Mouse (Mus musculus) ES-E14 (cell line): Measurements from ENCODE around the gene Mef2b. TPM values are rescaled to one million over a fixed set of nuclear protein-coding genes. Genes with fewer than 3 reads are reported as not detected.

Experiments
- DNase-seq: peaks from one replicate; pipeline ENCODE4 v3.0.0-alpha.2; 2013; ENCODE audit warnings: low read depth, low spot score
- H3K27ac ChIP-seq: 2 replicates; pipeline ENCODE4 v1.5.1; 2012; ENCODE audit warnings: low read depth, mild to moderate bottlenecking, low read length, moderate library complexity, mixed read lengths; ENCODE audit not compliant: poor library complexity, insufficient read depth, severe bottlenecking
- H3K36me3 ChIP-seq: 2 replicates; pipeline ENCODE4 v1.6.1; 2012; ENCODE audit warnings: mild to moderate bottlenecking, low read length, moderate library complexity, mixed read lengths; ENCODE audit not compliant: control insufficient read depth, poor library complexity, insufficient read depth, severe bottlenecking
- H3K4me1 ChIP-seq, 2 experiments: fragments of 150-350 bp in 1 of 2; sonication (generic) in 1 of 2; 2 replicates each; pipeline ENCODE4 v1.6.1; 2012; ENCODE audit warnings: low read length in 2 of 2, mild to moderate bottlenecking in 1 of 2, mixed read lengths in 1 of 2; ENCODE audit not compliant: control insufficient read depth in 2 of 2, insufficient read depth in 2 of 2, poor library complexity in 1 of 2
- H3K4me3 ChIP-seq, 2 experiments: fragments of 150-350 bp in 1 of 2; sonication (generic) in 1 of 2; 2 replicates each; pipeline ENCODE4 v1.5.1; 2012; ENCODE audit warnings: low read length in 2 of 2, low read depth in 1 of 2, mild to moderate bottlenecking in 1 of 2, mixed read lengths in 1 of 2; ENCODE audit not compliant: insufficient read depth in 1 of 2, poor library complexity in 1 of 2, severe bottlenecking in 1 of 2
- H3K9ac ChIP-seq: 2 replicates; pipeline ENCODE4 v1.6.1; 2012; ENCODE audit warnings: low read depth, mild to moderate bottlenecking, low read length, mixed read lengths; ENCODE audit not compliant: poor library complexity, insufficient read depth, severe bottlenecking
- H3K9me3 ChIP-seq: fragments of 150-350 bp; sonication (generic); 2 replicates; pipeline ENCODE4 v1.6.1; 2012; ENCODE audit warnings: low read depth, mild to moderate bottlenecking, low read length; ENCODE audit not compliant: control insufficient read depth, insufficient read depth
- CHD2 ChIP-seq: IDR thresholded peaks from 2 replicates; pipeline ENCODE4 v1.6.1; 2014; ENCODE audit warnings: mild to moderate bottlenecking, low read depth, low read length, inconsistent platforms
- HCFC1 ChIP-seq: IDR thresholded peaks from 2 replicates; pipeline ENCODE4 v1.6.1; 2012; ENCODE audit warnings: low read length, inconsistent platforms, borderline replicate concordance; ENCODE audit not compliant: insufficient read depth
- MAFK ChIP-seq: IDR thresholded peaks from 2 replicates; pipeline ENCODE4 v1.6.1; 2014; ENCODE audit warnings: mild to moderate bottlenecking, low read depth, low read length, inconsistent platforms; ENCODE audit not compliant: insufficient read depth
- ZC3H11A ChIP-seq: IDR thresholded peaks from 2 replicates; pipeline ENCODE4 v1.6.1; 2012; ENCODE audit warnings: low read depth, mild to moderate bottlenecking, inconsistent platforms, low read length, borderline replicate concordance
- ZNF384 ChIP-seq: IDR thresholded peaks from 2 replicates; pipeline ENCODE4 v1.6.1; 2012; ENCODE audit warnings: low read depth, low read length, inconsistent platforms
- in situ Hi-C, 2 experiments: fragments of 600-800 bp; cut with MboI; formaldehyde crosslinking; loops; one replicate each; pipeline ENCODE4 v1.15.1; 2025; ENCODE audit warnings: low sequenced_read_pairs in 2 of 2, inconsistent platforms in 1 of 2; ENCODE audit not compliant: unreplicated experiment in 2 of 2
- total RNA-seq: library from RNA; depleted of rRNA; stranded (reverse); fragments of 300-350 nt; gene quantifications from 2 replicates; pipeline ENCODE4 v1.2.3, GENCODE M21; 2012

Mef2b gene
- total RNA-seq, 1 experiment, result 3.6 TPM

- in situ Hi-C loops, result no loop called here
- Histone ChIP-seq H3K36me3 (no peaks in the 10 kb centered on the region), H3K9me3 (no peaks in the 10 kb centered on the region), H3K4me3 (peak overlapping the region; percentile 29 to 59; a peak in 2 of 4 replicates), H3K9ac (no peak overlapping the region), H3K4me1 (peaks cover 0 to 3% of the 10 kb centered on the region in 2 experiments; a peak in 2 of 4 replicates), H3K27ac (no peak overlapping the region)
- TF ChIP-seq ZC3H11A (no peak), CHD2 (no peak), HCFC1 (no peak), ZNF384 (no peak), MAFK (no peak)
- DNase-seq, result no peak
Measured at GRCm38 (mm10) chr8:70112401-70113016, 27.0 kb upstream of the Mef2b start.

GRCm38 (mm10) chr8:70114488-70114887, 25.0 kb upstream of the Mef2b start:
- Histone ChIP-seq H3K27ac (no peak overlapping the region), H3K9me3 (no peaks in the 10 kb centered on the region), H3K4me3 (no peak overlapping the region), H3K4me1 (peaks cover 0 to 7% of the 10 kb centered on the region in 2 experiments; a peak in 2 of 4 replicates), H3K36me3 (no peaks in the 10 kb centered on the region), H3K9ac (no peak overlapping the region)
- in situ Hi-C loops, result no loop called here
- DNase-seq, result no peak
- TF ChIP-seq CHD2 (no peak), MAFK (no peak), HCFC1 (no peak), ZC3H11A (no peak), ZNF384 (no peak)

- Histone ChIP-seq H3K4me1 (peaks cover 0 to 7% of the 10 kb centered on the region in 2 experiments; a peak in 2 of 4 replicates), H3K36me3 (no peaks in the 10 kb centered on the region)
- DNase-seq, result no peak
Measured at GRCm38 (mm10) chr8:70114892-70115291, 24.6 kb upstream of the Mef2b start.

GRCm38 (mm10) chr8:70117611-70118010, 21.9 kb upstream of the Mef2b start:
- peak; percentile 83 for DNase-seq
- peaks cover 0 to 8% of the 10 kb centered on the region in 2 experiments; a peak in 2 of 4 replicates for H3K4me1 ChIP-seq
- in situ Hi-C loops, result no loop called here
- H3K9me3 ChIP-seq, result no peaks in the 10 kb centered on the region
- H3K36me3 ChIP-seq, result no peaks in the 10 kb centered on the region
- no peak overlapping the region for H3K9ac ChIP-seq
- no peak overlapping the region for H3K27ac ChIP-seq
- TF ChIP-seq ZC3H11A (no peak), ZNF384 (no peak), HCFC1 (no peak), MAFK (no peak), CHD2 (no peak)
- H3K4me3 ChIP-seq, result no peak overlapping the region

More at GRCm38 (mm10) chr8:70114892-70115291, 24.6 kb upstream of the Mef2b start:
- H3K9ac ChIP-seq, result no peak overlapping the region
- H3K4me3 ChIP-seq, result no peak overlapping the region
- TF ChIP-seq CHD2 (no peak), ZNF384 (no peak), ZC3H11A (no peak), HCFC1 (no peak), MAFK (no peak)
- in situ Hi-C loops, result no loop called here
- H3K27ac ChIP-seq, result no peak overlapping the region
- H3K9me3 ChIP-seq, result no peaks in the 10 kb centered on the region
